Mouse (Mus musculus) CH12.LX (cell line): ENCODE results near the gene Mst1. TPM values are rescaled to one million over a fixed set of nuclear protein-coding genes. Genes with fewer than 3 reads are reported as not detected.

ENCODE experiments used
- DNase-seq: peaks from one replicate; pipeline ENCODE4 v3.0.0-alpha.2; 2013; ENCODE audit errors: extremely low read depth
- H3K27ac ChIP-seq: 2 replicates; pipeline ENCODE4 v1.5.1; 2012; ENCODE audit warnings: low read depth, mild to moderate bottlenecking, control low read depth, moderate library complexity; ENCODE audit not compliant: insufficient read depth
- H3K27me3 ChIP-seq: replicated peaks from 2 replicates; pipeline ENCODE3; 2012; ENCODE audit warnings: inconsistent platforms
- H3K36me3 ChIP-seq, 2 experiments: replicated peaks in 1 of 2; 2 replicates each; pipeline versions ENCODE3 to v1.6.1; 2012; ENCODE audit warnings: inconsistent platforms in 1 of 2, low read length in 1 of 2, mild to moderate bottlenecking in 1 of 2, mixed read lengths in 1 of 2, moderate library complexity in 1 of 2; ENCODE audit not compliant: control insufficient read depth in 1 of 2, insufficient read depth in 1 of 2
- H3K4me1 ChIP-seq, 2 experiments: 2 replicates each; pipeline ENCODE4 v1.6.1; 2012; ENCODE audit warnings: inconsistent platforms in 1 of 2, moderate library complexity in 1 of 2; ENCODE audit not compliant: insufficient read depth in 2 of 2, control insufficient read depth in 1 of 2
- H3K4me2 ChIP-seq: 2 replicates; pipeline ENCODE4 v1.6.1; 2012; ENCODE audit warnings: low read depth, mild to moderate bottlenecking, control low read depth; ENCODE audit not compliant: poor library complexity, insufficient read depth, severe bottlenecking
- H3K4me3 ChIP-seq, 3 experiments: fragments of 150-350 bp in 1 of 3; sonication (generic) in 1 of 3; replicated peaks in 1 of 3; 2 replicates each; pipeline versions ENCODE3 to v1.5.1; 2011 to 2012; ENCODE audit warnings: low read depth in 2 of 3, low read length in 2 of 3, mild to moderate bottlenecking in 2 of 3, moderate library complexity in 2 of 3, control low read depth in 1 of 3, improper control_type of control experiment in 1 of 3, inconsistent platforms in 1 of 3, mixed read lengths in 1 of 3; ENCODE audit not compliant: poor library complexity in 1 of 3
- H3K79me2 ChIP-seq: replicated peaks from 2 replicates; pipeline ENCODE4 v1.6.1; 2012; ENCODE audit warnings: mild to moderate bottlenecking, moderate library complexity; ENCODE audit not compliant: control insufficient read depth, poor library complexity, insufficient read depth, severe bottlenecking; ENCODE audit errors: extremely low read depth
- H3K9ac ChIP-seq: 2 replicates; pipeline ENCODE4 v1.6.1; 2012; ENCODE audit warnings: low read depth, mild to moderate bottlenecking, control low read depth, moderate library complexity; ENCODE audit not compliant: insufficient read depth
- H3K9me3 ChIP-seq: replicated peaks from 2 replicates; pipeline ENCODE3; 2012; ENCODE audit warnings: low read length, inconsistent platforms, mixed read lengths
- CHD1 ChIP-seq: IDR thresholded peaks from 2 replicates; pipeline ENCODE4 v1.6.1; 2012; ENCODE audit warnings: low read depth, low read length, improper control_type of control experiment, inconsistent platforms
- E2F4 ChIP-seq: IDR thresholded peaks from 2 replicates; pipeline ENCODE4 v1.6.1; 2011; ENCODE audit warnings: low read depth, low read length, improper control_type of control experiment; ENCODE audit not compliant: insufficient replicate concordance
- HCFC1 ChIP-seq: IDR thresholded peaks from 2 replicates; pipeline ENCODE4 v1.6.1; 2012; ENCODE audit warnings: low read depth, mild to moderate bottlenecking, inconsistent platforms, low read length, improper control_type of control experiment
- JUN ChIP-seq: IDR thresholded peaks from 2 replicates; pipeline ENCODE4 v1.6.1; 2011; ENCODE audit warnings: low read depth, mild to moderate bottlenecking, low read length, improper control_type of control experiment, moderate library complexity; ENCODE audit not compliant: insufficient read depth
- JUND ChIP-seq: conservative IDR thresholded peaks from 2 replicates; pipeline ENCODE4 v1.6.1; 2011; ENCODE audit warnings: low read depth, low read length, improper control_type of control experiment
- MAFK ChIP-seq: IDR thresholded peaks from 2 replicates; pipeline ENCODE4 v1.6.1; 2011; ENCODE audit warnings: low read length, improper control_type of control experiment; ENCODE audit not compliant: insufficient replicate concordance
- MEF2A ChIP-seq: IDR thresholded peaks from 2 replicates; pipeline ENCODE4 v1.6.1; 2014; ENCODE audit warnings: low read depth, mild to moderate bottlenecking, inconsistent platforms, low read length, improper control_type of control experiment, borderline replicate concordance
- NELFE ChIP-seq: IDR thresholded peaks from 2 replicates; pipeline ENCODE4 v1.6.1; 2011; ENCODE audit warnings: low read depth, low read length, improper control_type of control experiment
- NRF1 ChIP-seq: IDR thresholded peaks from 2 replicates; pipeline ENCODE4 v1.6.1; 2014; ENCODE audit warnings: low read depth, mild to moderate bottlenecking, inconsistent platforms, low read length, improper control_type of control experiment, moderate library complexity
- PAX5 ChIP-seq: IDR thresholded peaks from 2 replicates; pipeline ENCODE4 v1.6.1; 2012; ENCODE audit warnings: low read length, inconsistent platforms, mixed read lengths
- POLR2A ChIP-seq: IDR thresholded peaks from 2 replicates; pipeline ENCODE4 v1.6.1; 2011; ENCODE audit warnings: low read depth, mild to moderate bottlenecking, improper control_type of control experiment, low read length
- POLR2AphosphoS2 ChIP-seq: IDR thresholded peaks from 2 replicates; pipeline ENCODE4 v1.6.1; 2011; ENCODE audit warnings: low read depth, low read length, improper control_type of control experiment
- RAD21 ChIP-seq: IDR thresholded peaks from 2 replicates; pipeline ENCODE4 v1.6.1; 2011; ENCODE audit warnings: low read depth, mild to moderate bottlenecking, low read length, improper control_type of control experiment, moderate library complexity
- SMC3 ChIP-seq: IDR thresholded peaks from 2 replicates; pipeline ENCODE4 v1.6.1; 2011; ENCODE audit warnings: low read depth, low read length, improper control_type of control experiment
- UBTF ChIP-seq: IDR thresholded peaks from 2 replicates; pipeline ENCODE4 v1.6.1; 2012; ENCODE audit warnings: low read depth, mild to moderate bottlenecking, inconsistent platforms, low read length, improper control_type of control experiment, moderate library complexity
- USF1 ChIP-seq: IDR thresholded peaks from 2 replicates; pipeline ENCODE4 v1.6.1; 2014; ENCODE audit warnings: low read depth, mild to moderate bottlenecking, inconsistent platforms, low read length, improper control_type of control experiment
- ZC3H11A ChIP-seq: IDR thresholded peaks from 2 replicates; pipeline ENCODE4 v1.6.1; 2012; ENCODE audit warnings: low read depth, mild to moderate bottlenecking, inconsistent platforms, low read length, improper control_type of control experiment
- ZNF384 ChIP-seq: IDR thresholded peaks from 2 replicates; pipeline ENCODE4 v1.6.1; 2012; ENCODE audit warnings: low read depth, low read length, improper control_type of control experiment, inconsistent platforms
- dilution Hi-C: fragments of 300-500 bp; cut with MboI; formaldehyde crosslinking; loops from 2 replicates; pipeline ENCODE4 v1.14.3; 2020; ENCODE audit warnings: low sequenced_read_pairs; ENCODE audit not compliant: extremely low pct_unique_long_range_greater_than_20kb, extremely low pct_ligation_motif_present
- in situ Hi-C: fragments of 300-500 bp; cut with MboI; formaldehyde crosslinking; loops from 3 replicates; pipeline ENCODE4 v1.14.3; 2019; ENCODE audit warnings: low sequenced_read_pairs, low pct_ligation_motif_present, low pct_unique_long_range_greater_than_20kb, mixed read lengths
- polyA plus RNA-seq: library from polyadenylated mRNA; unstranded; fragments of >175 nt; gene quantifications from 2 replicates; pipeline ENCODE4 v1.2.1, GENCODE M21; 2012; ENCODE audit warnings: low read depth; ENCODE audit not compliant: insufficient read length
- total RNA-seq, 2 experiments: library from RNA; depleted of rRNA; stranded (reverse); fragments of 300-350 nt in 1 of 2; fragments of >200 nt in 1 of 2; gene quantifications; 2 replicates each; pipeline ENCODE4 v1.2.3; 2012 to 2014

Gene Mst1
- total and polyA plus RNA-seq, 3 experiments = 16.9 to 59.6 (median 21.4) TPM

GRCm38 (mm10) chr9:108129042-108129948 lies 49.1 kb downstream of the Mst1 start:
- Histone ChIP-seq H3K4me1 (peaks cover 26 to 48% of the 10 kb centered on the region in 2 experiments), H3K27me3 (peaks cover 8% of the 10 kb centered on the region), H3K27ac (no peak overlapping the region), H3K36me3 (no peaks in the 10 kb centered on the region), H3K4me2 (no peak overlapping the region), H3K9ac (no peak overlapping the region), H3K9me3 (no peaks in the 10 kb centered on the region), H3K4me3 (no peak overlapping the region), H3K79me2 (no peaks in the 10 kb centered on the region)
- no peak for TF ChIP-seq JUN
- no peak for TF ChIP-seq CHD1
- TF ChIP-seq POLR2AphosphoS2 = no peak
- TF ChIP-seq PAX5 = no peak
- no peak for TF ChIP-seq HCFC1
- TF ChIP-seq ZNF384 = no peak
- TF ChIP-seq SMC3 = no peak
- no peak for TF ChIP-seq E2F4
- no peak for TF ChIP-seq NELFE
- TF ChIP-seq JUND = no peak
- TF ChIP-seq NRF1 = no peak
- no peak for TF ChIP-seq UBTF
- no peak for TF ChIP-seq MEF2A
- TF ChIP-seq ZC3H11A = no peak
- no peak for TF ChIP-seq USF1
- TF ChIP-seq POLR2A = no peak
- DNase-seq = no peak
- dilution Hi-C loops = no loop called here
- in situ Hi-C loops = no loop called here

DNA sequence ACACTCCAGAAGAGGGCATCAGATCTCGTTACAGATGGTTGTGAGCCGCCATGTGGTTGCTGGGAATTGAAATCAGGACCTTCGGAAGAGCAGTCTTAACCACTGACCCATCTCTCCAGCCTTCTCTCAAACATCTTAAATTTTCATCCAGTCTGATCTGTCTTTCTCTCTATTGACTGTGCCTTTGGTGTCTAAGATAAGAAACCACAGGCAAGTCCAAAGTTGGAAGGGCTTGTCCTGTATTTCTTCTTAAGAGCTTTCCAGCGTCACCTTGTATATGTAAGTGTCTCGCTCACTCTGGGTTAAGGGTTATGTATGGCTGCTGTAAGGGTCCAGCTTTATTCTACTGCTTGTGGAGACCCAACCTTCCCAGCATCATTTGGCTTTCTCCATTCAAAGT lies 51.3 kb downstream of the Mst1 start:
- H3K36me3 ChIP-seq = no peaks in the 10 kb centered on the region
- H3K79me2 ChIP-seq = no peaks in the 10 kb centered on the region
- TF ChIP-seq MAFK = no peak
- TF ChIP-seq HCFC1 = no peak
- no peak for TF ChIP-seq ZNF384
- no peak for TF ChIP-seq RAD21
- peaks cover 11 to 26% of the 10 kb centered on the region in 2 experiments for H3K4me1 ChIP-seq
- dilution Hi-C loops = no loop called here
- in situ Hi-C loops = no loop called here
- DNase-seq = no peak
- no peak overlapping the region for H3K4me3 ChIP-seq
- H3K9me3 ChIP-seq = no peaks in the 10 kb centered on the region
- peaks cover 11% of the 10 kb centered on the region for H3K27me3 ChIP-seq
- no peak overlapping the region for H3K4me2 ChIP-seq
- H3K27ac ChIP-seq = no peak overlapping the region
- no peak overlapping the region for H3K9ac ChIP-seq
